Mouse (Mus musculus): ENCODE results near the gene Pip5k1a. TPM values are rescaled to one million over a fixed set of nuclear protein-coding genes. Genes with fewer than 3 reads are reported as not detected.
"Not testable (repeated sequence)": the region's sequence is repeated elsewhere in the genome, so short reads cannot be mapped to it uniquely, and the experiment has no call there.

The Pip5k1a gene
- total RNA-seq (2017), result 20.9 and 23.1 TPM in 2 replicates

- ATAC-seq (replicated peaks in 1 of 2; ENCODE audit: insufficient read depth in 1 of 2, low FRiP score in 2 of 2, low TSS enrichment in 1 of 2, low read depth in 1 of 2, poor library complexity in 2 of 2, severe bottlenecking in 2 of 2), result peak; percentile 83 to 84
Observed at GRCm38 (mm10) chr3:95106338-95107117, at the start of gene Pip5k1a. Gene Pip5k1a, minus strand, starts transcription at chr3:95106930.

GRCm38 (mm10) chr3:95153874-95154273, 47.1 kb upstream of the Pip5k1a start:
- ATAC-seq (replicated peaks in 1 of 2; ENCODE audit: insufficient read depth in 1 of 2, low FRiP score in 2 of 2, low TSS enrichment in 1 of 2, low read depth in 1 of 2, poor library complexity in 2 of 2, severe bottlenecking in 2 of 2), result peak; percentile 73 to 81

GRCm38 (mm10) chr3:95147924-95148323, 41.2 kb upstream of the Pip5k1a start:
- ATAC-seq (replicated peaks in 1 of 2; ENCODE audit: insufficient read depth in 1 of 2, low FRiP score in 2 of 2, low TSS enrichment in 1 of 2, low read depth in 1 of 2, poor library complexity in 2 of 2, severe bottlenecking in 2 of 2), result no peak

GRCm38 (mm10) chr3:95142617-95143011, 35.9 kb upstream of the Pip5k1a start:
- ATAC-seq (replicated peaks in 1 of 2; ENCODE audit: insufficient read depth in 1 of 2, low FRiP score in 2 of 2, low TSS enrichment in 1 of 2, low read depth in 1 of 2, poor library complexity in 2 of 2, severe bottlenecking in 2 of 2), result peak; percentile 79

GRCm38 (mm10) chr3:95141952-95142616, 35.4 kb upstream of the Pip5k1a start, which contains the start of gene Tnfaip8l2:
Gene Tnfaip8l2, minus strand, starts transcription at chr3:95142360.
- ATAC-seq (replicated peaks in 1 of 2; ENCODE audit: insufficient read depth in 1 of 2, low FRiP score in 2 of 2, low TSS enrichment in 1 of 2, low read depth in 1 of 2, poor library complexity in 2 of 2, severe bottlenecking in 2 of 2), result peak; percentile 0 to 55; a peak in 1 of 4 replicates

- ATAC-seq (replicated peaks in 1 of 2; ENCODE audit: insufficient read depth in 1 of 2, low FRiP score in 2 of 2, low TSS enrichment in 1 of 2, low read depth in 1 of 2, poor library complexity in 2 of 2, severe bottlenecking in 2 of 2), result peak; percentile 74 to 80
Observed at GRCm38 (mm10) chr3:95141474-95141873, 34.7 kb upstream of the Pip5k1a start.

GRCm38 (mm10) chr3:95140795-95141194, 34.1 kb upstream of the Pip5k1a start:
- no peak for ATAC-seq (replicated peaks in 1 of 2; ENCODE audit: insufficient read depth in 1 of 2, low FRiP score in 2 of 2, low TSS enrichment in 1 of 2, low read depth in 1 of 2, poor library complexity in 2 of 2, severe bottlenecking in 2 of 2)

- ATAC-seq (replicated peaks in 1 of 2; ENCODE audit: insufficient read depth in 1 of 2, low FRiP score in 2 of 2, low TSS enrichment in 1 of 2, low read depth in 1 of 2, poor library complexity in 2 of 2, severe bottlenecking in 2 of 2), result no peak
Observed at GRCm38 (mm10) chr3:95140289-95140595, 33.5 kb upstream of the Pip5k1a start.

GRCm38 (mm10) chr3:95139586-95140288, 33.0 kb upstream of the Pip5k1a start:
- no peak for ATAC-seq (replicated peaks in 1 of 2; ENCODE audit: insufficient read depth in 1 of 2, low FRiP score in 2 of 2, low TSS enrichment in 1 of 2, low read depth in 1 of 2, poor library complexity in 2 of 2, severe bottlenecking in 2 of 2)

- ATAC-seq (replicated peaks in 1 of 2; ENCODE audit: insufficient read depth in 1 of 2, low FRiP score in 2 of 2, low TSS enrichment in 1 of 2, low read depth in 1 of 2, poor library complexity in 2 of 2, severe bottlenecking in 2 of 2), result peak in 1 of 2 experiments; percentile 13; a peak in 1 of 4 replicates
Observed at GRCm38 (mm10) chr3:95136336-95136735, 29.6 kb upstream of the Pip5k1a start.

- ATAC-seq (replicated peaks in 1 of 2; ENCODE audit: insufficient read depth in 1 of 2, low FRiP score in 2 of 2, low TSS enrichment in 1 of 2, low read depth in 1 of 2, poor library complexity in 2 of 2, severe bottlenecking in 2 of 2), result peak; percentile 30; a peak in 2 of 4 replicates
Observed at GRCm38 (mm10) chr3:95135433-95136052, 28.8 kb upstream of the Pip5k1a start.

- no peak; a peak in 1 of 4 replicates for ATAC-seq (replicated peaks in 1 of 2; ENCODE audit: insufficient read depth in 1 of 2, low FRiP score in 2 of 2, low TSS enrichment in 1 of 2, low read depth in 1 of 2, poor library complexity in 2 of 2, severe bottlenecking in 2 of 2)
Observed at GRCm38 (mm10) chr3:95135023-95135422, 28.3 kb upstream of the Pip5k1a start.

- ATAC-seq (replicated peaks in 1 of 2; ENCODE audit: insufficient read depth in 1 of 2, low FRiP score in 2 of 2, low TSS enrichment in 1 of 2, low read depth in 1 of 2, poor library complexity in 2 of 2, severe bottlenecking in 2 of 2), result 0 out of 4 replicates have a peak, but pooled peaks have one; percentile 2 to 5
Observed at GRCm38 (mm10) chr3:95134133-95134532, 27.4 kb upstream of the Pip5k1a start.

GRCm38 (mm10) chr3:95133680-95134101, 27.0 kb upstream of the Pip5k1a start, which contains the start of the genes Scnm1 and Lysmd1:
Gene Scnm1, minus strand, starts transcription at chr3:95134011.
Gene Lysmd1, plus strand, starts transcription at chr3:95134088.
- peak; percentile 77 to 88 for ATAC-seq (replicated peaks in 1 of 2; ENCODE audit: insufficient read depth in 1 of 2, low FRiP score in 2 of 2, low TSS enrichment in 1 of 2, low read depth in 1 of 2, poor library complexity in 2 of 2, severe bottlenecking in 2 of 2)

GRCm38 (mm10) chr3:95133176-95133575, 26.4 kb upstream of the Pip5k1a start:
- 0 out of 4 replicates have a peak, but pooled peaks of 1 of the 2 experiments have one; percentile 1 for ATAC-seq (replicated peaks in 1 of 2; ENCODE audit: insufficient read depth in 1 of 2, low FRiP score in 2 of 2, low TSS enrichment in 1 of 2, low read depth in 1 of 2, poor library complexity in 2 of 2, severe bottlenecking in 2 of 2)

GRCm38 (mm10) chr3:95132389-95132788, 25.7 kb upstream of the Pip5k1a start:
- not testable (repeated sequence) for ATAC-seq (replicated peaks in 1 of 2; ENCODE audit: insufficient read depth in 1 of 2, low FRiP score in 2 of 2, low TSS enrichment in 1 of 2, low read depth in 1 of 2, poor library complexity in 2 of 2, severe bottlenecking in 2 of 2)

- ATAC-seq (replicated peaks in 1 of 2; ENCODE audit: insufficient read depth in 1 of 2, low FRiP score in 2 of 2, low TSS enrichment in 1 of 2, low read depth in 1 of 2, poor library complexity in 2 of 2, severe bottlenecking in 2 of 2), result no peak
Observed at GRCm38 (mm10) chr3:95130081-95130480, 23.4 kb upstream of the Pip5k1a start.
